Comparison of ENCODE assay signal across 18 mouse cellular contexts in genomic region chr10:95082634-95083033, GRCm38 (mm10).
DNase-seq lines count a peak whose midpoint lies in the region; TF ChIP-seq lines count a peak whose summit lies in the region.
"Had no signal": no experiment of that assay in that cellular context is flagged by ENCODE, and none has a peak within 500 bp of the region (broad histone marks: within the 10 kb centered on the region; RNA-seq: fewer than 3 reads in every experiment).

No protein-coding gene starts in this region.

- H3K4me1 ChIP-seq in cerebellum, adult 2 months (ENCODE audit: control insufficient read depth, insufficient read depth, low read length): peaks cover 2% of the 10 kb centered on the region; the same call in 1 of the 2 replicates
- peaks cover 11% of the 10 kb centered on the region for H3K4me1 ChIP-seq in olfactory bulb, adult 2 months (ENCODE audit: control insufficient read depth, insufficient read depth, low read length)
- H3K4me1 ChIP-seq in limb, embryonic 10.5 days: peaks cover 20% of the 10 kb centered on the region
- H3K4me1 ChIP-seq: heart, embryonic 15.5 days; hindbrain, embryonic 10.5 days had no signal

- H3K27me3 ChIP-seq in cerebellum, adult 2 months (ENCODE audit: control insufficient read depth, insufficient read depth, low read length): no peaks in the 10 kb centered on the region
- H3K27me3 ChIP-seq in limb, embryonic 10.5 days (ENCODE audit: low read depth, poor library complexity, severe bottlenecking): peaks cover 21% of the 10 kb centered on the region
- H3K27me3 ChIP-seq: heart, embryonic 15.5 days had no signal

- H3K27ac ChIP-seq in cerebellum, adult 2 months (ENCODE audit: insufficient read depth, low read length): no peak overlapping the region
- peak overlapping the region; percentile 7; the same call in 1 of the 2 replicates for H3K27ac ChIP-seq in olfactory bulb, adult 2 months (ENCODE audit: insufficient read depth, low read depth, low read length)
- H3K27ac ChIP-seq in limb, embryonic 10.5 days: no peak overlapping the region
- H3K27ac ChIP-seq: embryonic facial prominence, embryonic 13.5 days; gastrocnemius, adult 2 months; heart, embryonic 15.5 days; hindbrain, embryonic 10.5 days had no signal

- no peak for TF ChIP-seq POLR2A in cerebellum, adult 2 months (IDR thresholded peaks at IDR 0.05; ENCODE audit: borderline replicate concordance, insufficient read depth, low read length)
- TF ChIP-seq POLR2A in olfactory bulb, adult 2 months (IDR thresholded peaks at IDR 0.05; ENCODE audit: insufficient read depth, low read depth, low read length): no peak

- no peak for TF ChIP-seq CTCF in cerebellum, adult 2 months (IDR thresholded peaks at IDR 0.05; ENCODE audit: borderline replicate concordance, insufficient read depth, low read depth, low read length)
- no peak for TF ChIP-seq CTCF in olfactory bulb, adult 2 months (IDR thresholded peaks at IDR 0.05; ENCODE audit: insufficient read depth, low read depth, low read length)

- peak; percentile 22 for DNase-seq in cerebellum, postnatal 14 days
- DNase-seq in cerebellum, adult 2 months: no peak
- peak; percentile 31 to 49 for DNase-seq in left cerebral cortex, postnatal 10 days (ENCODE audit: extremely low spot score in 1 of 2, low spot score in 2 of 2)
- DNase-seq in left cerebral cortex, adult 11 months (ENCODE audit: low spot score): no peak
- DNase-seq in frontal cortex, postnatal 10 days (ENCODE audit: low spot score in 2 of 2): peak; percentile 22 to 26
- no peak for DNase-seq in limb, embryonic 10.5 days (ENCODE audit: low spot score)
- no peak for DNase-seq in urinary bladder, adult 2 months (ENCODE audit: low spot score)
- DNase-seq: adrenal gland, adult 8-10 months; cerebellum, adult 18-20 months; gastrocnemius, adult 2 months; kidney, adult 2 months; kidney, postnatal 14 days; liver; lung, adult 18-20 months had no signal

- no peak overlapping the region for H3K4me3 ChIP-seq in cerebellum, adult 2 months (replicated peaks; ENCODE audit: insufficient read depth, low read depth, low read length)
- no peak overlapping the region for H3K4me3 ChIP-seq in olfactory bulb, adult 2 months (ENCODE audit: insufficient read depth, low read depth, low read length)
- no peak overlapping the region for H3K4me3 ChIP-seq in limb, embryonic 10.5 days
- H3K4me3 ChIP-seq: embryonic facial prominence, embryonic 13.5 days; gastrocnemius, adult 2 months; heart, embryonic 15.5 days; hindbrain, embryonic 10.5 days had no signal

- no peaks in the 10 kb centered on the region for H3K9me3 ChIP-seq in limb, embryonic 10.5 days (replicated peaks)
- H3K9me3 ChIP-seq: embryonic facial prominence, embryonic 13.5 days; heart, embryonic 15.5 days; hindbrain, embryonic 10.5 days had no signal

- WGBS in cerebellum, adult 2 months: 41% methylated on average over 5 of the region's 5 CpGs
- 53% methylated on average over 5 of the region's 5 CpGs for WGBS in olfactory bulb, adult 2 months
- 91% methylated on average over 5 of the region's 5 CpGs for WGBS in limb, embryonic 10.5 days

- intact Hi-C loops in left cerebral cortex, postnatal 10 days (cut with DNase I): loop anchor here (5.0 kb wide), 1 partner anchor 75 kb away; no protein-coding TSS in a partner anchor

- no peaks in the 10 kb centered on the region for H3K36me3 ChIP-seq in limb, embryonic 10.5 days
- H3K36me3 ChIP-seq: embryonic facial prominence, embryonic 13.5 days; heart, embryonic 15.5 days; hindbrain, embryonic 10.5 days had no signal

Comparison
In these comparisons a context has a peak if more than half of its experiments do, and no peak if none do; other contexts are left out.
1. DNase-seq: peak in cerebellum, postnatal 14 days (2 of 2), left cerebral cortex, postnatal 10 days (2 of 2) and frontal cortex, postnatal 10 days (2 of 2); none in cerebellum, adult 2 months (0 of 2), left cerebral cortex, adult 11 months (single experiment), limb, embryonic 10.5 days (single experiment) and urinary bladder, adult 2 months (single experiment).